Mouse (Mus musculus): ENCODE results near the gene Gm5169.
"Not testable (repeated sequence)": the region's sequence is repeated elsewhere in the genome, so short reads cannot be mapped to it uniquely, and the experiment has no call there.

Gene Gm5169

GRCm38 (mm10) chrX:25301355-25301754 is at the start of gene Gm5169:
Gene Gm5169 (minus strand): TSS chrX:25301455.
- not testable (repeated sequence) for DNase-seq (ENCODE audit: low spot score in 2 of 2)

DNA sequence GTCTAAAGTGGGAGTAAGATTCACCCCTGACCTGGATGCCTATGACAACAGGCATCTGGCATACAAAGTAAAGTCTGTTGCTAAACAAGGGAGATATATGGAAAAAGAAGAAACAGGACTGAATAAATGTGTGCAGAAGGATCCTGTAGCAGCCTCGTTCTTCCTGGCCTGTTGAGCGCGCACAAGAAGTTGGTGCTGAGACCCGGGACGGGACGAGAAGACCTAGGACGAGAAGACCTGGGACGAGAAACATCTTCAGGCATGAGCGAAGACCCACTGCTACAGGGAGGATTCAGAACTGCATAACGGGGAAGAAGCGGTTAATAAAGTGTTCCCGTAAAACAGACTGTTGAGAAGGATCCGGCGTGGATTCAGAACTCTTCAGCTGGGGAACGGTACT is 46.2 kb upstream of the Gm5169 start:
- DNase-seq (ENCODE audit: low spot score in 2 of 2) = not testable (repeated sequence)

Data from urinary bladder, adult 18-20 months (tissue).